Mouse (Mus musculus) hindbrain, embryonic 16.5 days (tissue): ENCODE measurements around the gene Tpte. TPM values are rescaled to one million over a fixed set of nuclear protein-coding genes. Genes with fewer than 3 reads are reported as not detected.

Experiments used
- ATAC-seq: fragments of 200-750 bp; cut with Nextera tagmentation; 2 replicates; pipeline ENCODE4 v1.8.0; 2017; ENCODE audit warnings: moderate TSS enrichment, moderate library complexity
- H3K27ac ChIP-seq: fragments of 300-500 bp; sonication (generic); 2 replicates; pipeline ENCODE4 v1.5.1; 2014; ENCODE audit warnings: low read depth, mild to moderate bottlenecking, control low read depth, low read length, moderate library complexity
- H3K27me3 ChIP-seq: fragments of 300-500 bp; sonication (generic); replicated peaks from 2 replicates; pipeline ENCODE4 v1.6.1; 2014; ENCODE audit warnings: low read length; ENCODE audit not compliant: control insufficient read depth, insufficient read depth
- H3K36me3 ChIP-seq: fragments of 300-500 bp; sonication (generic); 2 replicates; pipeline ENCODE4 v1.6.1; 2014; ENCODE audit warnings: mild to moderate bottlenecking, low read length, moderate library complexity, mixed read lengths; ENCODE audit not compliant: control insufficient read depth, insufficient read depth
- H3K4me1 ChIP-seq: fragments of 300-500 bp; sonication (generic); 2 replicates; pipeline ENCODE4 v1.6.1; 2014; ENCODE audit warnings: low read depth, low read length; ENCODE audit not compliant: control insufficient read depth, insufficient read depth
- H3K4me2 ChIP-seq: fragments of 300-500 bp; sonication (generic); 2 replicates; pipeline ENCODE4 v1.6.1; 2014; ENCODE audit warnings: mild to moderate bottlenecking, low read length, control low read depth, moderate library complexity
- H3K4me3 ChIP-seq: fragments of 300-500 bp; sonication (generic); 2 replicates; pipeline ENCODE4 v1.5.1; 2014; ENCODE audit warnings: mild to moderate bottlenecking, low read length, control low read depth, moderate library complexity
- H3K9ac ChIP-seq: fragments of 300-500 bp; sonication (generic); 2 replicates; pipeline ENCODE4 v1.6.1; 2014; ENCODE audit warnings: low read depth, mild to moderate bottlenecking, control low read depth, low read length, moderate library complexity
- H3K9me3 ChIP-seq: fragments of 300-500 bp; sonication (generic); 2 replicates; pipeline ENCODE4 v1.6.1; 2014; ENCODE audit warnings: mild to moderate bottlenecking, low read length, moderate library complexity; ENCODE audit not compliant: control insufficient read depth
- WGBS: fragments of 180-500 bp; shearing (Covaris S2); extraction: QIAGEN DNeasy Blood & Tissue Kit; methylation state at CpG from one replicate; pipeline ENCODE4 v1.1.7; 2014; 5-methylcytosine and 5-hydroxymethylcytosine counted together
- polyA plus RNA-seq: library from polyadenylated mRNA; unstranded; fragments of >200 nt; fragmentation: Nextera tagmentation; extraction: Ambion mirVana; gene quantifications from 2 replicates; pipeline ENCODE4 v1.2.1, GENCODE M21; 2015

Tpte gene
- polyA plus RNA-seq: not detected in 2 replicates

- Histone ChIP-seq H3K27ac (no peak within 1 kb of the TSS), H3K4me1 (no peaks in the 10 kb centered on the region), H3K9ac (no peak within 1 kb of the TSS), H3K36me3 (no peaks in the 10 kb centered on the region), H3K27me3 (no peaks in the 10 kb centered on the region), H3K4me2 (no peak within 1 kb of the TSS), H3K9me3 (no peaks in the 10 kb centered on the region), H3K4me3 (no peak within 1 kb of the TSS)
- no peak; the same call in 1 of the 2 replicates for ATAC-seq
- 71% methylated on average over 2 of the region's 2 CpGs for WGBS
Measured at GRCm38 (mm10) chr8:22282999-22283491, at the start of gene Tpte. Gene Tpte, plus strand, starts transcription at chr8:22283441.

GRCm38 (mm10) chr8:22242986-22243385, 40.3 kb upstream of the Tpte start:
- no peaks in the 10 kb centered on the region for H3K4me1 ChIP-seq
- H3K9me3 ChIP-seq: no peaks in the 10 kb centered on the region
- 91% methylated on average over 9 of the region's 9 CpGs for WGBS
- ATAC-seq: no peak
- H3K36me3 ChIP-seq: no peaks in the 10 kb centered on the region
- H3K27ac ChIP-seq: no peak overlapping the region
- H3K27me3 ChIP-seq: no peaks in the 10 kb centered on the region
- H3K4me3 ChIP-seq: no peak overlapping the region
- no peak overlapping the region for H3K4me2 ChIP-seq
- no peak overlapping the region for H3K9ac ChIP-seq

GRCm38 (mm10) chr8:22245663-22246062, 37.6 kb upstream of the Tpte start:
- H3K4me3 ChIP-seq: no peak overlapping the region
- 90% methylated on average over 1 of the region's 1 CpGs for WGBS
- H3K4me1 ChIP-seq: no peaks in the 10 kb centered on the region
- H3K9ac ChIP-seq: no peak overlapping the region
- H3K4me2 ChIP-seq: no peak overlapping the region
- H3K36me3 ChIP-seq: no peaks in the 10 kb centered on the region
- H3K9me3 ChIP-seq: no peaks in the 10 kb centered on the region
- ATAC-seq: no peak
- H3K27me3 ChIP-seq: no peaks in the 10 kb centered on the region
- H3K27ac ChIP-seq: no peak overlapping the region

- no peaks in the 10 kb centered on the region for H3K36me3 ChIP-seq
- no peak overlapping the region for H3K9ac ChIP-seq
- 68% methylated on average over 12 of the region's 12 CpGs for WGBS
- H3K4me1 ChIP-seq: no peaks in the 10 kb centered on the region
- H3K4me2 ChIP-seq: no peak overlapping the region
- no peaks in the 10 kb centered on the region for H3K9me3 ChIP-seq
- H3K27me3 ChIP-seq: no peaks in the 10 kb centered on the region
- no peak for ATAC-seq
- H3K4me3 ChIP-seq: no peak overlapping the region
- no peak overlapping the region for H3K27ac ChIP-seq
Measured at GRCm38 (mm10) chr8:22247956-22248355, 35.3 kb upstream of the Tpte start.

GRCm38 (mm10) chr8:22249080-22249479, 34.2 kb upstream of the Tpte start:
- no peaks in the 10 kb centered on the region for H3K27me3 ChIP-seq
- no peak overlapping the region for H3K27ac ChIP-seq
- H3K9me3 ChIP-seq: peaks cover 3% of the 10 kb centered on the region
- no peaks in the 10 kb centered on the region for H3K4me1 ChIP-seq
- no peaks in the 10 kb centered on the region for H3K36me3 ChIP-seq
- ATAC-seq: no peak
- no peak overlapping the region for H3K4me3 ChIP-seq
- no peak overlapping the region for H3K4me2 ChIP-seq
- H3K9ac ChIP-seq: no peak overlapping the region
- WGBS: 87% methylated on average over 9 of the region's 9 CpGs

GRCm38 (mm10) chr8:22258946-22259450, 24.2 kb upstream of the Tpte start:
- Histone ChIP-seq H3K36me3 (peaks cover 9% of the 10 kb centered on the region), H3K4me3 (no peak overlapping the region), H3K9ac (no peak overlapping the region), H3K9me3 (peaks cover 2% of the 10 kb centered on the region), H3K27ac (no peak overlapping the region), H3K27me3 (no peaks in the 10 kb centered on the region), H3K4me2 (no peak overlapping the region), H3K4me1 (no peaks in the 10 kb centered on the region)
- no peak for ATAC-seq
- 85% methylated on average over 18 of the region's 18 CpGs for WGBS

GRCm38 (mm10) chr8:22259531-22259930, 23.7 kb upstream of the Tpte start:
- Histone ChIP-seq H3K4me1 (no peaks in the 10 kb centered on the region), H3K4me3 (no peak overlapping the region), H3K27me3 (no peaks in the 10 kb centered on the region), H3K4me2 (no peak overlapping the region), H3K36me3 (peaks cover 9% of the 10 kb centered on the region), H3K9ac (no peak overlapping the region), H3K27ac (no peak overlapping the region), H3K9me3 (no peaks in the 10 kb centered on the region)
- WGBS: 69% methylated on average over 12 of the region's 12 CpGs
- no peak for ATAC-seq

GRCm38 (mm10) chr8:22260091-22260722, 23.0 kb upstream of the Tpte start:
- Histone ChIP-seq H3K27me3 (no peaks in the 10 kb centered on the region), H3K4me1 (no peaks in the 10 kb centered on the region), H3K27ac (no peak overlapping the region), H3K9me3 (no peaks in the 10 kb centered on the region), H3K36me3 (peaks cover 9% of the 10 kb centered on the region), H3K9ac (no peak overlapping the region), H3K4me2 (no peak overlapping the region), H3K4me3 (no peak overlapping the region)
- 61% methylated on average over 9 of the region's 9 CpGs for WGBS
- no peak for ATAC-seq

GRCm38 (mm10) chr8:22262267-22262666, 21.0 kb upstream of the Tpte start:
- WGBS: 96% methylated on average over 3 of the region's 3 CpGs
- Histone ChIP-seq H3K4me1 (no peaks in the 10 kb centered on the region), H3K4me3 (no peak overlapping the region)

More at GRCm38 (mm10) chr8:22262267-22262666, 21.0 kb upstream of the Tpte start:
- Histone ChIP-seq H3K4me2 (no peak overlapping the region), H3K9ac (no peak overlapping the region), H3K36me3 (peaks cover 9% of the 10 kb centered on the region), H3K27ac (no peak overlapping the region), H3K27me3 (no peaks in the 10 kb centered on the region), H3K9me3 (no peaks in the 10 kb centered on the region)
- ATAC-seq: no peak
